Mouse (Mus musculus) liver, adult 2 months (tissue): ENCODE results near the gene Caskin1. TPM values are rescaled to one million over a fixed set of nuclear protein-coding genes. Genes with fewer than 3 reads are reported as not detected.

Experiments
- DNase-seq: peaks from one replicate; pipeline ENCODE4 v3.0.0-alpha.2; 2011; ENCODE audit warnings: low read depth, low spot score; ENCODE audit errors: extremely low read depth
- H3K27ac ChIP-seq: fragments of 200-500 bp; replicated peaks from 2 replicates; pipeline ENCODE4 v1.5.1; 2012; ENCODE audit warnings: low read depth, mild to moderate bottlenecking, control low read depth, inconsistent platforms, low read length; ENCODE audit not compliant: insufficient read depth
- H3K27me3 ChIP-seq: fragments of 200-500 bp; 2 replicates; pipeline ENCODE4 v1.6.1; 2012; ENCODE audit warnings: mild to moderate bottlenecking, moderate library complexity, low read length, inconsistent platforms; ENCODE audit not compliant: control insufficient read depth, insufficient read depth
- H3K36me3 ChIP-seq: fragments of 200-500 bp; 2 replicates; pipeline ENCODE4 v1.6.1; 2012; ENCODE audit warnings: low read length, inconsistent platforms; ENCODE audit not compliant: control insufficient read depth, insufficient read depth
- H3K4me1 ChIP-seq: fragments of 200-500 bp; 2 replicates; pipeline ENCODE4 v1.6.1; 2011; ENCODE audit warnings: low read length; ENCODE audit not compliant: control insufficient read depth, insufficient read depth
- H3K4me3 ChIP-seq: fragments of 200-500 bp; 2 replicates; pipeline ENCODE4 v1.5.1; 2011; ENCODE audit warnings: low read depth, mild to moderate bottlenecking, control low read depth, low read length, moderate library complexity; ENCODE audit not compliant: insufficient read depth
- H3K79me2 ChIP-seq: fragments of 200-500 bp; 2 replicates; pipeline ENCODE4 v1.6.1; 2012; ENCODE audit warnings: inconsistent platforms, mild to moderate bottlenecking, low read length, moderate library complexity; ENCODE audit not compliant: control insufficient read depth, insufficient read depth
- H3K9ac ChIP-seq: fragments of 200-500 bp; 2 replicates; pipeline ENCODE4 v1.6.1; 2012; ENCODE audit warnings: low read depth, mild to moderate bottlenecking, control low read depth, inconsistent platforms, low read length
- CTCF ChIP-seq: fragments of 200-500 bp; IDR thresholded peaks from 2 replicates; pipeline ENCODE4 v1.5.1; 2011; ENCODE audit warnings: low read depth, low read length, control low read depth
- POLR2A ChIP-seq: fragments of 200-500 bp; IDR thresholded peaks from 2 replicates; pipeline ENCODE4 v1.6.1; 2011; ENCODE audit warnings: low read length, control low read depth; ENCODE audit not compliant: insufficient read depth; ENCODE audit errors: extremely low read depth
- WGBS: fragments of 180-500 bp; shearing (Covaris S2); methylation state at CpG from one replicate; pipeline ENCODE4 v1.1.7; 2018; 5-methylcytosine and 5-hydroxymethylcytosine counted together
- polyA plus RNA-seq: library from polyadenylated mRNA; depleted of rRNA; stranded (reverse); fragments of >200 nt; gene quantifications from 2 replicates; pipeline ENCODE4 v1.2.3, GENCODE M21; 2012
- total RNA-seq: library from RNA; depleted of rRNA; stranded (reverse); fragments of >200 nt; gene quantifications from 2 replicates; pipeline ENCODE4 v1.2.3, GENCODE M21; 2014

Gene Caskin1
- total and polyA plus RNA-seq, 2 experiments = 0.18 TPM

DNA sequence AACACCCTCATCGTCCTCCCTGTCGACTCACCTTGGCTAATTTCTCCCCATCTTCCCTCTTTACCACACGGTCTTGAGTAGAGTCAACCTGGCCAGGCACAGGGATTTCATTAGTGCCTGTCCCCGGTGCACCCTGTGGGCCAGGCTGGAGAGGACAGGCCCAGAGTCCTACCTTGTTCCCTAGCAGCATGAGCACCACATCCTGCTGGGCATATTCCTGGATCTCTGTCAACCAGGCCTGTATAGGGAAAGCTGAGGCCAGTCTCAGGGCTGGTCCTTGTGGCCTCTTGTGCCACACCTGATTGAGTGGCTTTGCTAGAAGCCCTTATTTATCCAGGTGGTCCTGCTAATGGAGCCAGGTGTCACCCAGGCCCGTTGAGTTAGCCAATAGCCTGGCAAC lies 41.5 kb downstream of the Caskin1 start:
- 38% methylated on average over 5 of the region's 5 CpGs for WGBS
- no peaks in the 10 kb centered on the region for H3K27me3 ChIP-seq
- no peaks in the 10 kb centered on the region for H3K36me3 ChIP-seq
- H3K27ac ChIP-seq = no peak overlapping the region
- H3K9ac ChIP-seq = peak overlapping the region; percentile 31; the same call in 1 of the 2 replicates
- no peak for DNase-seq
- no peak overlapping the region for H3K4me3 ChIP-seq
- H3K79me2 ChIP-seq = peaks cover 21% of the 10 kb centered on the region; the same call in 1 of the 2 replicates
- H3K4me1 ChIP-seq = peaks cover 19% of the 10 kb centered on the region
- TF ChIP-seq CTCF (no peak), POLR2A (no peak)

- Histone ChIP-seq H3K9ac (no peak overlapping the region; the same call in 1 of the 2 replicates), H3K27ac (no peak overlapping the region), H3K27me3 (no peaks in the 10 kb centered on the region), H3K79me2 (peaks cover 15% of the 10 kb centered on the region; the same call in 1 of the 2 replicates), H3K36me3 (no peaks in the 10 kb centered on the region), H3K4me3 (no peak overlapping the region), H3K4me1 (peaks cover 19% of the 10 kb centered on the region)
- TF ChIP-seq CTCF (no peak), POLR2A (no peak)
- WGBS = 75% methylated on average over 8 of the region's 8 CpGs
- no peak for DNase-seq
Observed at GRCm38 (mm10) chr17:24530361-24531050, 42.1 kb downstream of the Caskin1 start.

DNA sequence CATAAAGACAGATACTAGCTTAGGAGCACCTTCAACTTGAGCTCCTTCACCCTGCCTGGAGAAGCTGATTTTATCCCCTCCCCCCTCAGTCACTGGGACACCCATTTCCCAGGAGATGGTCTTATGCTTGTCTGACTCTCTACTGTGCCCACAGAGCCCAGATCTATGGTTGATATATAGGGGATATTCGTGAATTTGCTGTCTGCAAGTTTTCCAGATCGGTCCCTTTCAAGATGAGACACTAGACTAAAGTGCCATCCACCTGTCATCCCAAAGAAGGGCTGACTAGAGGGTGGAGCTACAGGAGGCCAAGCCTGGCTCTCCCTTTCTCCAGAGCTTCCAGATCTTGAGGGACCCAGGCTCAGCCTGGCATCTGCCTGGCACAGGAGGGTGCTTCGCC lies 42.7 kb downstream of the Caskin1 start:
- peaks cover 19% of the 10 kb centered on the region for H3K4me1 ChIP-seq
- no peak overlapping the region for H3K9ac ChIP-seq
- H3K27me3 ChIP-seq = no peaks in the 10 kb centered on the region
- no peaks in the 10 kb centered on the region for H3K36me3 ChIP-seq
- no peak for TF ChIP-seq POLR2A
- TF ChIP-seq CTCF = no peak
- H3K27ac ChIP-seq = no peak overlapping the region
- H3K79me2 ChIP-seq = peaks cover 11% of the 10 kb centered on the region; the same call in 1 of the 2 replicates
- H3K4me3 ChIP-seq = no peak overlapping the region
- 88% methylated on average over 3 of the region's 3 CpGs for WGBS
- no peak for DNase-seq

GRCm38 (mm10) chr17:24532045-24532444 lies 43.6 kb downstream of the Caskin1 start:
- Histone ChIP-seq H3K27me3 (no peaks in the 10 kb centered on the region), H3K9ac (no peak overlapping the region), H3K36me3 (no peaks in the 10 kb centered on the region), H3K79me2 (peaks cover 6% of the 10 kb centered on the region; the same call in 1 of the 2 replicates), H3K27ac (no peak overlapping the region), H3K4me1 (peaks cover 15% of the 10 kb centered on the region), H3K4me3 (no peak overlapping the region)
- no peak for DNase-seq
- TF ChIP-seq POLR2A = no peak
- no peak for TF ChIP-seq CTCF
- 95% methylated on average over 7 of the region's 7 CpGs for WGBS

DNA sequence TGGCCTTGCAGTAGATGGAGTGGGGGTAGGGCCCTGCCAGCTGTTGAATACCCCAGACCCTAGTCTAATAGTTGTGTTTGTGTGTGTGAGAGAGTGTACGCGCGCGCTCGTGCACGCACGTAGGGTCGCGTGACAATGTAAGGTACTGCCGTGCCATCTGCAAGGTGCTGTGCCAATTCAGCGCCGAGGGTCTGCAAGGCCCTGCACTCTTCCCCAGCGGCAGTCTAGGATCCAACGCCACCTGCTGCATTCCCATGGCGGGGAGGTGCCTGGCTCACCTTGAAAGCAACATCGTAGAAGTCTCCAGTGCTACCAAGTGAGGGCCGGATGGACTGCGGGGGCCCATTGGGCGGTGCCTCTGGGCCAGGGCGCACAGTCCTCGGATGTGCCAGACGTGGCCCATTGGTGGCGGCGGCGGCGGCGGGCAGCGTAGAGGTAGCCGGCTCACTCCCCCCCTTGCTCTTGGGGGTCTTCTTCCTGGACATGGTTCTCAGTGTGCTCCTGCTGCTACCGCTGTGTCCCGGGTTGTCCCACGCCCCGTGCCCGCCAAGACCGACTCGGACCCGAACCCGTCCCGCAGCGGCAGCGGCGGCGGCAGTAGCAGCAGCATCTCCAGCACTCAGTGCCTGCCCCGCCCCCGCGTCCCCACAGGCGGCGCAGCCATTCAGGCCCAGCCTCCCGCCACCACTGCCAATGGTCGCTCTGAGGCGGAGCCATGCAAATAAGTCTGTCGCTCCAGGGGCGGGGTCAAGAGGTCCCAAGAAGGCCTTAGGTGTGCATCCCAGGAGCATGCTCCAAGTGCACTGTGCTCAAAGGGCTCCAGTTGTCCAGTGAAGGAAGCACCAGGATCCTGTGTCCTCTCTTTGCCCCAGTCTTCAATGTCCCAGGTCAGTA lies 44.9 kb downstream of the Caskin1 start:
- Histone ChIP-seq H3K27me3 (no peaks in the 10 kb centered on the region), H3K9ac (peak overlapping the region; percentile 8; the same call in 1 of the 2 replicates), H3K79me2 (no peaks in the 10 kb centered on the region), H3K4me1 (peaks cover 15% of the 10 kb centered on the region), H3K4me3 (peak overlapping the region; percentile 15; the same call in 1 of the 2 replicates), H3K27ac (no peak overlapping the region), H3K36me3 (no peaks in the 10 kb centered on the region)
- no peak for TF ChIP-seq CTCF
- no peak for TF ChIP-seq POLR2A
- DNase-seq = peak; percentile 69
- WGBS = 21% methylated on average over 53 of the region's 53 CpGs
